Mouse (Mus musculus) small intestine, adult 2 months (tissue): ENCODE data around the gene Pomgnt2.

ENCODE experiments used
- CTCF ChIP-seq: fragments of 200-500 bp; IDR thresholded peaks from 2 replicates; pipeline ENCODE4 v1.5.1; 2012; ENCODE audit warnings: low read depth, mild to moderate bottlenecking, control low read depth, inconsistent platforms, low read length, moderate library complexity, mixed read lengths; ENCODE audit not compliant: insufficient replicate concordance, insufficient read length; ENCODE audit errors: extremely low read depth
- POLR2A ChIP-seq: fragments of 200-500 bp; IDR thresholded peaks from 2 replicates; pipeline ENCODE4 v1.6.1; 2012; ENCODE audit warnings: low read depth, mild to moderate bottlenecking, control low read depth, inconsistent platforms, low read length, moderate library complexity

DNA sequence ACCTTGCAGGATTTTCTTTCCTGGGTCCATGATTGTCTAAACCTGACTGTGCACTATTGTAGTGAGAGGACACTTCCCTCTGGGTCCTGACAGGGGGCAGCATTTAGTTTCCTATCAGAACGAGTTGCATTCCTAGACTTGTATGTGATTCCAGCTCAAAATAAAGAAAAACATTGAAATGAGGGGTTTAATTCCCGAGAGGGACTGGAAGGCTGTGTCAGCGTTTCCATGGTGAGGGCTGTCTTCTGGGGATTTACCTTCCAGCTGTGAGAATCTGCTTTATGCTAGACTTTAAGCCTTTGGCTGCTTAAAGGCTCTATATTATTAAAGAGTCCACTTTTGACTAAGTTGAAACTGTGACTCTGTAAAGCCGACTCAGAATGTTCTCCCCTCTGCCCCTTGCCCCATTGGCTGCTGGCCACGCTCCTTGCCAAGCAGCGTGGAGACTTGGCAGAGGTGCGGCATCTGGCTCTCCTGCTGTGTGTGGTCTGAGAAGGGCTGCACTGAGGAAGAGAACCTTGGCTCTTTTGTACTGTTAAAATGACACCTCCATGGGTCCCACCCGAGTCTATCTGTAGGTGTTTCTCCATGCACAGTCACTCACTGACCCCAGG, 22.0 kb upstream of the Pomgnt2 start:
- TF ChIP-seq CTCF = no peak
- TF ChIP-seq POLR2A = no peak
